Mouse (Mus musculus) intestine, embryonic 15.5 days (tissue): ENCODE data around the gene Gbp6. TPM values are rescaled to one million over a fixed set of nuclear protein-coding genes. Genes with fewer than 3 reads are reported as not detected.
"Not testable (repeated sequence)": the region's sequence is repeated elsewhere in the genome, so short reads cannot be mapped to it uniquely, and the experiment has no call there.

Experiments used
- ATAC-seq: fragments of 200-750 bp; cut with Nextera tagmentation; 2 replicates; pipeline ENCODE4 v1.8.0; 2017; ENCODE audit warnings: moderate TSS enrichment, moderate library complexity
- H3K27ac ChIP-seq: fragments of 300-500 bp; sonication (generic); 2 replicates; pipeline ENCODE4 v1.5.1; 2015; ENCODE audit warnings: mild to moderate bottlenecking, inconsistent platforms
- H3K27me3 ChIP-seq: fragments of 300-500 bp; sonication (generic); replicated peaks from 2 replicates; pipeline ENCODE4 v1.6.1; 2015; ENCODE audit warnings: inconsistent platforms
- H3K36me3 ChIP-seq: fragments of 300-500 bp; sonication (generic); 2 replicates; pipeline ENCODE4 v1.6.1; 2015; ENCODE audit warnings: inconsistent platforms
- H3K4me1 ChIP-seq: fragments of 300-500 bp; sonication (generic); replicated peaks from 2 replicates; pipeline ENCODE4 v1.6.1; 2015; ENCODE audit warnings: inconsistent platforms
- H3K4me2 ChIP-seq: fragments of 300-500 bp; sonication (generic); replicated peaks from 2 replicates; pipeline ENCODE4 v1.6.1; 2015; ENCODE audit warnings: mild to moderate bottlenecking, inconsistent platforms
- H3K4me3 ChIP-seq: fragments of 300-500 bp; sonication (generic); replicated peaks from 2 replicates; pipeline ENCODE4 v1.5.1; 2015; ENCODE audit warnings: inconsistent platforms
- H3K9ac ChIP-seq: fragments of 300-500 bp; sonication (generic); 2 replicates; pipeline ENCODE4 v1.6.1; 2015; ENCODE audit warnings: inconsistent platforms
- H3K9me3 ChIP-seq: fragments of 300-500 bp; sonication (generic); 2 replicates; pipeline ENCODE4 v1.6.1; 2016; ENCODE audit warnings: inconsistent platforms
- WGBS: fragments of 180-500 bp; shearing (Covaris S2); methylation state at CpG from one replicate; pipeline ENCODE4 v1.1.7; 2015; 5-methylcytosine and 5-hydroxymethylcytosine counted together
- polyA plus RNA-seq: library from polyadenylated mRNA; unstranded; fragments of >200 nt; fragmentation: Nextera tagmentation; extraction: Ambion mirVana; gene quantifications from 2 replicates; pipeline ENCODE4 v1.2.1, GENCODE M21; 2015

Gene Gbp6
- 1.2 and 1.9 TPM in 2 replicates for polyA plus RNA-seq

- not testable (repeated sequence) for H3K4me3 ChIP-seq, H3K27ac ChIP-seq, H3K27me3 ChIP-seq, H3K9ac ChIP-seq, H3K36me3 ChIP-seq, H3K4me1 ChIP-seq, H3K9me3 ChIP-seq
- H3K4me2 ChIP-seq: peak within 1 kb of the TSS; percentile 36
- WGBS: 31% methylated on average over 3 of the region's 3 CpGs
- ATAC-seq: peak; percentile 78; the same call in 1 of the 2 replicates
Observed at GRCm38 (mm10) chr5:105293226-105294165, at the start of gene Gbp6, which contains the start of gene Gm43302. Gene Gbp6, minus strand, starts transcription at chr5:105293698. Gene Gm43302, minus strand, starts transcription at chr5:105293695.

- no peaks in the 10 kb centered on the region for H3K9me3 ChIP-seq
- no peaks in the 10 kb centered on the region for H3K4me1 ChIP-seq
- no peaks in the 10 kb centered on the region for H3K36me3 ChIP-seq
- no peak overlapping the region for H3K9ac ChIP-seq
- H3K4me2 ChIP-seq: no peak overlapping the region
- 69% methylated on average over 2 of the region's 2 CpGs for WGBS
- no peaks in the 10 kb centered on the region for H3K27me3 ChIP-seq
- no peak overlapping the region for H3K27ac ChIP-seq
- H3K4me3 ChIP-seq: no peak overlapping the region
- ATAC-seq: no peak
Observed at GRCm38 (mm10) chr5:105341281-105341680, 47.8 kb upstream of the Gbp6 start.

- Histone ChIP-seq H3K36me3 (no peaks in the 10 kb centered on the region), H3K4me2 (no peak overlapping the region), H3K27me3 (no peaks in the 10 kb centered on the region), H3K27ac (no peak overlapping the region), H3K9me3 (no peaks in the 10 kb centered on the region), H3K4me3 (no peak overlapping the region), H3K9ac (no peak overlapping the region), H3K4me1 (no peaks in the 10 kb centered on the region)
- WGBS: 64% methylated on average over 2 of the region's 2 CpGs
- no peak for ATAC-seq
Observed at GRCm38 (mm10) chr5:105322543-105322942, 29.0 kb upstream of the Gbp6 start.

GRCm38 (mm10) chr5:105310941-105311340 is 17.4 kb upstream of the Gbp6 start:
- ATAC-seq: no peak
- WGBS: 75% methylated on average over 2 of the region's 2 CpGs
- Histone ChIP-seq H3K4me2 (no peak overlapping the region), H3K4me1 (no peaks in the 10 kb centered on the region), H3K9me3 (no peaks in the 10 kb centered on the region), H3K36me3 (no peaks in the 10 kb centered on the region), H3K27me3 (no peaks in the 10 kb centered on the region), H3K9ac (no peak overlapping the region), H3K27ac (no peak overlapping the region), H3K4me3 (no peak overlapping the region)

GRCm38 (mm10) chr5:105309148-105309547 is 15.7 kb upstream of the Gbp6 start:
- H3K27me3 ChIP-seq, H3K4me1 ChIP-seq, H3K36me3 ChIP-seq, H3K4me2 ChIP-seq, ATAC-seq, H3K27ac ChIP-seq, H3K4me3 ChIP-seq, H3K9me3 ChIP-seq, H3K9ac ChIP-seq: not testable (repeated sequence)
- 64% methylated on average over 1 of the region's 1 CpGs for WGBS

GRCm38 (mm10) chr5:105306946-105307345 is 13.4 kb upstream of the Gbp6 start:
- not testable (repeated sequence) for ATAC-seq

GRCm38 (mm10) chr5:105306159-105306581 is 12.7 kb upstream of the Gbp6 start:
- Histone ChIP-seq H3K4me1 (no peaks in the 10 kb centered on the region), H3K4me2 (no peak overlapping the region), H3K4me3 (no peak overlapping the region), H3K27me3 (no peaks in the 10 kb centered on the region), H3K9me3 (no peaks in the 10 kb centered on the region), H3K36me3 (no peaks in the 10 kb centered on the region), H3K9ac (no peak overlapping the region), H3K27ac (no peak overlapping the region)
- WGBS: 86% methylated on average over 1 of the region's 1 CpGs
- no peak for ATAC-seq

More at GRCm38 (mm10) chr5:105306946-105307345, 13.4 kb upstream of the Gbp6 start:
- not testable (repeated sequence) for H3K27ac ChIP-seq, H3K4me3 ChIP-seq, H3K4me1 ChIP-seq, H3K9me3 ChIP-seq, H3K4me2 ChIP-seq, H3K36me3 ChIP-seq, H3K27me3 ChIP-seq, H3K9ac ChIP-seq

GRCm38 (mm10) chr5:105305671-105306070 is 12.2 kb upstream of the Gbp6 start:
- H3K4me1 ChIP-seq, ATAC-seq, H3K27me3 ChIP-seq, H3K27ac ChIP-seq, H3K4me3 ChIP-seq, H3K4me2 ChIP-seq, H3K36me3 ChIP-seq, H3K9ac ChIP-seq, H3K9me3 ChIP-seq: not testable (repeated sequence)
- WGBS: 89% methylated on average over 4 of the region's 4 CpGs

- ATAC-seq: no peak
- no peaks in the 10 kb centered on the region for H3K27me3 ChIP-seq
- no peak overlapping the region for H3K27ac ChIP-seq
- no peak overlapping the region for H3K4me2 ChIP-seq
- no peaks in the 10 kb centered on the region for H3K9me3 ChIP-seq
- 80% methylated on average over 4 of the region's 4 CpGs for WGBS
- H3K9ac ChIP-seq: no peak overlapping the region
- no peaks in the 10 kb centered on the region for H3K4me1 ChIP-seq
- no peaks in the 10 kb centered on the region for H3K36me3 ChIP-seq
- no peak overlapping the region for H3K4me3 ChIP-seq
Observed at GRCm38 (mm10) chr5:105301963-105302362, 8.5 kb upstream of the Gbp6 start.

- H3K27ac ChIP-seq: no peak overlapping the region
- no peaks in the 10 kb centered on the region for H3K9me3 ChIP-seq
- H3K4me1 ChIP-seq: no peaks in the 10 kb centered on the region
- no peak overlapping the region for H3K4me2 ChIP-seq
- no peaks in the 10 kb centered on the region for H3K36me3 ChIP-seq
- peak; percentile 55; the same call in 1 of the 2 replicates for ATAC-seq
- H3K9ac ChIP-seq: no peak overlapping the region
- no peaks in the 10 kb centered on the region for H3K27me3 ChIP-seq
- 29% methylated on average over 2 of the region's 2 CpGs for WGBS
- no peak overlapping the region for H3K4me3 ChIP-seq
Observed at GRCm38 (mm10) chr5:105301531-105301930, 8.0 kb upstream of the Gbp6 start.

- Histone ChIP-seq H3K9ac (no peak overlapping the region), H3K27me3 (no peaks in the 10 kb centered on the region), H3K36me3 (no peaks in the 10 kb centered on the region), H3K4me2 (no peak overlapping the region), H3K27ac (no peak overlapping the region), H3K4me3 (no peak overlapping the region), H3K9me3 (no peaks in the 10 kb centered on the region), H3K4me1 (no peaks in the 10 kb centered on the region)
- no peak for ATAC-seq
- WGBS: 86% methylated on average over 3 of the region's 3 CpGs
Observed at GRCm38 (mm10) chr5:105295746-105296145, 2.2 kb upstream of the Gbp6 start.

- Histone ChIP-seq H3K27ac (no peak overlapping the region), H3K4me3 (no peak overlapping the region), H3K4me1 (no peaks in the 10 kb centered on the region), H3K27me3 (no peaks in the 10 kb centered on the region), H3K9me3 (no peaks in the 10 kb centered on the region), H3K4me2 (no peak overlapping the region), H3K36me3 (no peaks in the 10 kb centered on the region), H3K9ac (no peak overlapping the region)
- ATAC-seq: no peak
- 89% methylated on average over 1 of the region's 1 CpGs for WGBS
Observed at GRCm38 (mm10) chr5:105292492-105292891, 1.0 kb downstream of the Gbp6 start.

- WGBS: 86% methylated on average over 3 of the region's 3 CpGs
- H3K4me1 ChIP-seq, H3K4me3 ChIP-seq: not testable (repeated sequence)
Observed at GRCm38 (mm10) chr5:105290921-105291320, 2.6 kb downstream of the Gbp6 start.

More at GRCm38 (mm10) chr5:105290921-105291320, 2.6 kb downstream of the Gbp6 start:
- not testable (repeated sequence) for H3K9me3 ChIP-seq, H3K27me3 ChIP-seq, H3K9ac ChIP-seq, H3K4me2 ChIP-seq, ATAC-seq, H3K36me3 ChIP-seq, H3K27ac ChIP-seq
